Mouse (Mus musculus) liver, embryonic 14.5 days (tissue): Measurements from ENCODE around the gene Tmem236.

ENCODE experiments used
- CTCF ChIP-seq: IDR thresholded peaks from 2 replicates; pipeline ENCODE4 v1.5.1; 2016; ENCODE audit warnings: antibody characterized with exemption, low read depth, control low read depth
- EP300 ChIP-seq: IDR thresholded peaks from 2 replicates; pipeline ENCODE4 v1.6.1; 2016; ENCODE audit warnings: antibody characterized with exemption, low read depth

DNA sequence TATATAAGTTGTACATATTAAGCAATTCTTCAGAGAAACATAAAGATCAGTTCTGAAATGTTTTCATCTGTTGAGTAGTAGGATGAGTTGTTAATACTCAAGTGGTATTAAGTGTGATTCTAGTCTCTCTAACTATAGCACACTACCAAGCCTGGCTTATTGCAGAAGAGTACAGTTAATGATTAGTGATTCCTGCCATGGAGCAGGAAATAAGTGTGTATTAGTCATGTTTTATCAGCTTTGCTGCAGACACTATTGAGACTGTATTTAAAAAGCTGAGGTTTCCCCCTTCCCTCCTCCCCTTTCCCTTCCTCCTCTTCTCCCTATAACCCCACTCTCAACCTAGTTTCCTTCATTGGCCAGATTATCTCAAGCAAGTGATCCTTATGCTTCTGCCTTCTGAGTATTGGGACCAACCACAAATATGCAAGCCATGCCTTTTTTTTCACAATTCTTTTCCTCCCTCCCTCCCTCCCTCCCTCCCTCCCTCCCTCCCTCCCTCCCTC lies 84.1 kb downstream of the Tmem236 start:
- TF ChIP-seq CTCF = no peak
- TF ChIP-seq EP300 = no peak
